Mouse (Mus musculus) lung, postnatal 36 days (tissue): ENCODE measurements around the gene Vgll4.
A peak's percentile ranks its signal among the peaks of the same experiment; 100 is the strongest.

ENCODE experiments used
- DNase-seq: peaks from one replicate; pipeline ENCODE4 v3.0.0; 2022; ENCODE audit warnings: mixed read lengths

Vgll4 gene

DNA sequence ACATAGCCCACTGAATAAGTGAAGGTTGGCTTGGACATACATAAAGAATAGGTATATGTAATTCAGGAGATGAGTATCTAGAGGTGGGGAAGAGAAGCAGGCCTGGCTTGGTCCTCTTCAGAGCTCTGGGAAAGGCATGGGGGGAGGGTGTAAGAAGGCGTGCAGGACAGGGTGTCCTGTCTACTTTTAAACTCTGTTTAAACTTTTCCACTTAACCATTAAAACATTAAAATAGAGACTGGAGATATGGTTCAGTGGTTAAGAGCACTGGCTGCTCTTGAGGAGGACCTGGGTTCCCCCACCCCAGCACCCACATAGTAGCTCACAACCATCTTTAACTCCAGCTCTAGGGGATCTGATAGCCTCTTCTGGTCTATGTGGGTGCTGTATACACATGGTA, 3.2 kb upstream of the Vgll4 start:
- no peak for DNase-seq

DNA sequence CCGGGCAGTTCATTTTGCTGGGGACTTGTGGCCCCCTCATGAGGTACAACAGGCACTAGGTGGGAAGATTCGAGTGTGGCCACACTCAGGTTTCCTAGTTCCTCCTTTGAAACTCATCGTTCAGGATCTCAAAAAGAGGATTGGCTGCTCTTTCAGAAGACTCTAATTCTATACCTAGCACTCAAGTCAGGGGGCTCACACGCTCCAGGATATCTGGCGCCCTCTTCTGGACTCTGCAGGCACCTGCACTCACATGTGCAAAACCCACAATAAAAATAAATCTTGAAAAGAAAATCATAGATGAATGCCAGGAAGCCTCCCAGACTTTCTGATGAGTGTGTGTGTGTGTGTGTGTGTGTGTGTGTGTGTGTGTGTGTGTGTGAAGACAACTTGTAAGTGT, 1.1 kb upstream of the Vgll4 start:
- DNase-seq, result no peak

DNA sequence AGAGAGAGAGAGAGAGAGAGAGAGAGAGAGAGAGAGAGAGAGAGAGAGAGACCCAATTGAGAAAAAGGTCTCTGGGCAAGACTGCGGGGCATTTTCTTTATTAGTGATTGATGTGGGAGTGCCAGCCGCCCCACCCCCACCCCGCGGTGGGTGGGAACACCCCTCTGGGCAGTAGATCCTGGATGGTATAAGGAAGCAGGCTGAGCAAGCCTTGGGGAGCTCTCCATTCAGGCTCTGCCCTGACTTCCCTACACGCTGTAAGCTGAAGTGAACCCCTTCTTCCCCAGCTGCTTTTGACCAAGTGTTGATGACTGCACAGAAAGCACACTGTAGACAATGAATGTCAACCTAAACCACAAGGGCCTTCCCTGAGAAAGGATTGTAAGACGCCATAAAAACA, 592 bp upstream of the Vgll4 start:
- DNase-seq, result no peak

DNA sequence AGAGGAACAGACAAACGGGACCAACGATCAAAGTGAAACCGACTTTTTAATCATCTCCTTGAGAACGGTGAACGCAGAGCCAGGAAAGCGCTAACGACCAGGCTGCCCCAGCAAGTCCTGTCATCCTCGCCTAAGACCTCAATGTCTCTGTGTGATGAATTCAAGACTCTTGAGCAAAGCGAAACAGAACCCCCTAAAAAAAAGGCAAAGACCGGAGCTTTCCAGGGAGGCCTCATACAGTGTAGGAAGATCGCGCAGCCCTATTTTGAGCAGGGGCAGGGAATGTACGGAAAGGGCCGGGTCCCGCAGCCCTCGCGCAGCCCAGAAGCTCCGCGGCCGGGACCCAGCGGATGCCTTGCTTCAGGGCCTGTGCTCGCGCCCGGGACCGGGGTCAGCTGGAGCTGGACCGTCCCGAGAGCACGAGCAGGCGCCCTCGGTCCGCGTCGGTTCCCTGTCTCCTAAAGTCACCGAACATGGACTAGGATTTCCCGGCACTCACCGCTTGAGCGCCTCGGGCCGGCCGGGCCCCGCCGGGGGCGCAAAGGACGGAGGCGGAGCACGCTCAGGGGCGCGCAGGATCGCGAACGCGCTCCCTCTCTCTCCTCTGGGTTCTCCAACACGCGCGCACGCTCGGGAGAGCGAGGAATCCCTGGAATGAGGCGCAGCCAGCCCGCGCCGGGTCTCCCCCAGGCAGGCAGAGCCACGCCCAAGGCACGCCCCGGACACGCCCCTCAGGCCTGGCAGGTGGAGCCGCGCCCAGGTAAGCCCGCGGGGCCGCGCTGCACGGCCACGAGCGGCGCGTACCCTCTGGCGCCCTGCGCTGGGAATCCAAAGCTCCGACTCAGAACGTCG, 1.2 kb downstream of the Vgll4 start:
- DNase-seq, result peak; percentile 95

DNA sequence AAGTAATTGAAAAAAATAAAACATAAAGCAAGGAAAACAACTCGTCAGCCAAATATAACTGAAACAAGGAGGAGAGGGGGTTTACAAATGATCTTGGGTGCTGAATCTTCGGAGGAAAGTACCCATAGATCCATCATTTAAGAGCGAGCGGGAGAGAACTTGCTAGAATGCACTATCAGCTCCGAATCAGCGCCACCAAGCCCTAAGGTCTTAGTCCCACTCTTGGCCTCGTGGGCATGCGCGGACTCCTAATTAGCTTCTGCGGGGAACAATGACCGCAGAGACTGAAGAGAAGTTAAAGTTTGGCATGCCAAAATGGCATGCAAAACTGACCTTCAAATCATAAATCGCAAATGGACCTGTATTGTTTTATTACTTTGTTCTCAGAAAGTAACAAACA, 2.2 kb downstream of the Vgll4 start:
- no peak for DNase-seq

DNA sequence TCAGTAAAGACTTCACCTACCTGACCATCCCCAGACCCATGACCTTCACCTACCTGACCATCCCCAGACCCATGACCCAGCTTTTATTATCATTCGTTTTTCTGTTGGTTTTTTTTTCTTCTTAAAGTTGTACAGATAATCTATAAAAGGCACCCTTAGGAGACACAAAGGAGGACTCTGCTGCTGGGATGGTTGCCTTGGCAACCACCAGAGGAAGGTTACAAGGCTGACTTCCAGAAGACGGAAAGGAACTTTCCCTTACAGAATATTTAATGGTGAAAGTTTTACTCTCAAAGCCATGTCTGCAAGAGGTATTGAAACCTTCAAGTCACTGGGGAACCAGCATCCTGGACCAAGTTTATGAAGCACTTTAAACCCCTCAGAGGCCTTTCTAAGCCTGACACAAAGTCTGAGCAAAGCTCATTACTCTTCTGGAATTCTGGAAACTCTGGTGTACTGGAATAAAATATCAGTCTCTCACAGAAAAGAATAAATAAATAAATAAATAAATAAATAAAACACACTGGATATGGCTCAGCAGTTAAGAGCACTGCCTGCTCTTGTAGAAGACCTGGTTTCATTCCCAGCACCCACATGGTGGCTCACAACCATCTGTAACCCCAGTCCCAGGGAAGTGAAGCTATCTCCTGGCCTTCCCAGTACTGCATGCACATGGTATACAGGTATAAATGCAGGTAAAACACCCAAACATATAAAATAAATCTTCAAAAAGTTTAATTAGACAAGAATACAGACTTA, 3.2 kb downstream of the Vgll4 start:
- no peak for DNase-seq

DNA sequence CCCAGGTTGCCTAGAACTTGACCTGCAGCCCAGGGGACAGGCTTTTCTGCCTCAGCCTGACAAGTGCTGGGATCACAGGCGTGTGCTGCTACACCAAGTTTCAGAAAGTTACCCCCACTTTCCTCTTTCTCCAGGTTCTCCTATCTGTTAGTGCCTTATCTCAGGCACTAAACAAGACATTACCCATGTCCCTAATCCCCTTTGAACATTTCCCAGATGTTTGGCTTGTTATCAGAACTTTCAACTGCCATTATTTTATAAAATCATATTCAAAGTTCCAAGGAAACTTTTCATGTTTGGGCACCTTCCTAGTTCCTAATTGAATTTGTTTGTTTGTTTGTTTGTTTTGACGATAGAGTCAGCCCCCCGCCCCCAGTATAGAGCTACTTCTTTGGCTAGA, 4.0 kb downstream of the Vgll4 start:
- no peak for DNase-seq

DNA sequence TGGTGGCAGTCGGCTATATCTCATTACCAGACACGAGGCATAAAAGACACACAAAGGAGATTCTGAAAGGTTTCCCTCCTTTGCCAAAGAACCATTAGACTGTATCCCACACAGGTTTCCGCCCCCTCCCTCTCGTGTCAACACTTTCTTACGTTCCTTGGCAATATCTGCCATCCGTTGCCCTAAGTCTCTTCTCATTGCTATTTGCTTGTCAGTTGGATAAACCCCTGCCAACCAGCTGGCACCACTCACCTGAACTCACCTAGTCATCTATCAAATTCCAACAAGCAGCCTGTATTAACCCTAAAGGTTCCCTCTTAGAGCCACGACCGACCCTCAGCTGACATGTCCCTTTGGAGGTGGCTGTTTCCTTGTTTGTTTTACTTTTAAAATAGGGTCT, 4.4 kb downstream of the Vgll4 start:
- DNase-seq, result no peak

DNA sequence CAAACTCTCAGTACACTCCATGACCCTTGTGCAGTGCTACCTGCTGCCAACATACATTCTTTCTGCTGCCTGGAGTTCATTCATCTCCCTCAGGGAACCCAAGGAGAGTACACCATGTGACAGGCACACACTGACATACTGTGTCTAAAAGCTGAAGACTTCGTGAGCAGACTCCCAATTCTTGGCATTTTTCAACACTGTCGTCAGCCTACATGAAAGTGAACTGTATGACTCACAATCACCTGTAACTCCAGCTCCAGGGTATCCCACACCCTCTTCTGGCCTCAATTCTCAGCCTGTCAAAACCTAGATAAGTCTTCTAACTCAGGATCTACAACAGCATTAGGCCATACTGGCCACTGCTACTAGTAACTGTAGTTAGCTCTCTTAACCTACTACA, 5.6 kb downstream of the Vgll4 start:
- DNase-seq, result peak; percentile 12

DNA sequence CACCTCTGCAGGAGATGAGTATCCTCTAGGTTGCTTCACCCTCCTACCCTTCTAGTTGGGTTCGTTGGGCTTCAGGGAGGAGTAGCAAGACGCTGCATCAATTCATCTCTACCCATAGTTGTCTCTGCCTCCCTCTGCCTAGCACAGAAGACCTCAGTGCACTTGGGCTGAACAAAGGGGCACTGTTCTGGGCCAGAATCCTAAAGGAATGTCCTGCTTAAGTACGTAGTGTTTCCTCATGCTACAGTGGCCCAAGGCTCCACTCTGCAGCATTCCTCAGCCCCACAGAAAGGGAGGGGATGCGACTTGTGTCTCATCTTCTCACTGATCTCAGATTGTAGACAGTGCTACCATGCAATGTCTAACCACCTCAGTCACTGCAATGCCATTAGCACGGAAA, 6.2 kb downstream of the Vgll4 start:
- no peak for DNase-seq

DNA sequence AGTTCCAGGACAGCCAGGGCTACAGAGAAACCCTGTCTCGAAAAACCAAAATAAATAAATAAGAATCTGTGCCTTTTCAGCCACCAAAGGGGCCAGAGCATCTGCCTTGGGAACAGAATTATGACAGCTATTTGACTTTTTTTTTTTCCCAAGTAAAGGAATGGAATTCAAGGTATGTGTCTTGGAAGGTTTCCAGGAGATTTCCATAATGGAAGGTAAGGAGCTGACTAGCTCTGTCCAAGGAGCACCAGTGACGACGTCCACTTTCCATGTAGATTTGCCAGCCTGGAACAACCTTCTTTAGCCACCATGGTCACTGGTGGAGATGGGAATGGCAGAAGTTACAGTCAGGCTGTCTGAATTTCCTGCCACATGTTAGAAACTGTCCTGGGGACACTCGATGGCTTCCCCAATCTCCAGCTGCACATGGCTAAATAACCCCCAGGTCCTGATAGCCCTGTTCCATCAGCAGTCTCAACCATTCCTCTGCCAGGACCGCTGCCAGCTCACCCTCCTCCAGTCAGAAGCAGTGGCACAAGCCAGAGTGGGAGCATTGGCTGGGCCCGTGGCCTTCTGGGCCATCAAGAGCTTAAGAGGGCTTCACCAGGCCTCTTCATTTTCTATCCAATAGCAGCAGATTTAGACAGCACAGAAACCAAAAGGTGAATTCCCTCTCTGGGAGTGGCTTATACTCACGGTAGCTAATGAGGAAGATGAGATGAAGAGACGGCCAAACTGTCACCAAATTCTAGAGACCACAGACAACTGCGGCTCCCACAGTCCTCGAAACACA, 8.3 kb downstream of the Vgll4 start:
- DNase-seq, result peak; percentile 75

DNA sequence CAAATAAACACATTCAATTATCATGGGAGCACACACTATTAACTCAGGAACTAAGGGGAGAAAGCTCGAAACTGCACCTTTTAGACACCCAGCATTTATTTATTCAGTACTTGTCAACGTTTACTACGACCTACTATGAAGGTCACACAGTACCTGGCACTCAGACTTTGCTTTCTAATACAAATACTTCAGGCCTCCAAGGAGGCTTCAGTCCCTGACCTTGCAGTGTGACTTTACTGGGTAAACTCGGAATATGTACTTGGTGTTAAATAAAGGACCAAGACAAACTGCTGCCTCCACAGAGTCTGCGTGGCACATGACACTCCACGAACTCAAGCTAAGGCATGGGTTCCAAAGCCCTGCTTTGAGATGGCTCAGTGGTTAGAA, 10.8 kb downstream of the Vgll4 start:
- peak; percentile 74 for DNase-seq

DNA sequence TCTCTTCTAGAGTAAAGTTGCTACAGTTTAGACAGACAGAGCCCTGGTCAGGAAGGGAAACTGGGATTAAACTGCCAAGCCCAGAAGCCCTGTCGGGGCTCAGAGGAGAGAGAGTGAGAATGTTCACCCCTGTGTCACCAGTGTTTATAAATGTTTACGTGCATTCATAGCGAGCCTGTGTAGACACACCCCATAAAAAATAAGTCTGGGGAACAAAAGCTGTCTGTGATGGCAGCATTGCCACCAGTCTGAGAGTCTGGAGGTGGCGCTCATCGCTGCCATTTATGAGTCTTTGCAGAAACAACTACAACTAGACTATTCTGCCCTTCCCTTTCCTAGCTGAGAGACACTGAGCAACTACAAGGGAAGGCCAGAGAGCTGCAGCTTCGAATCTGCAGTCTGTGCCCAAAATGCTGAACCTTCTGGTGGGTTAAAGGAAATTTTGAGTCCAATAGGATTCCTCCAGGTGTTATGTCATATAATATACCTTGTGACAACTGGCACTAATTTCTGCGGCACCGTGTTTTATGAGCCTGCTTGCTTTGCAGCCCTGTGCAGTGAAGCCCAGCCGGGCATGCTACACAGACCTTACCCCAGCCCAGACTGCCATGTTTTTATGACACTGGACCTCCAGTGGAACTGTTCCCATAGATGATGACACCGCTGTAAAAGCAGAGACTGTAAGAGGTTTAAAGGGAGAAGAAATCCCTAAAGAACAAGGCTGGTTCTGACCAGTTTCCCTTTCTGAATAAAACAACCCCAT, 11.4 kb downstream of the Vgll4 start:
- DNase-seq, result no peak

DNA sequence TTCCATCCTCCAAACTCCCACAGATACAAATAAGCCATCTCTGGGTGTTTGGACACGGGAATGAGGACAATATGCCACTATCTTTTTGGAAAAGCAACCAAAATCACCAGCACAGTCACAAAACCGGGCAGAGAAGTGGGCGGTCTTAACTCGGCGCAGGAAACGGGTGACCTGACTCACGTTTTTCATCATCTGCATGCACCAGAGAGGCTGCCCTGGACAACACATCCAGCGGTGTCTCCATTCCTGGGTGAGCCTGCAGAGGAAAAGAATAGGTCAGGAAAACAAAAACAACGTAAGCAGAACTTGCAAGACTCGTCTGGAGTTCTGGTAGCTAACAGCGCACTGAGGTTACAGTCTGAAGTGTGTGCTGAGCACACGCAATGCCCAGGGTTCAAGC, 12.0 kb downstream of the Vgll4 start:
- DNase-seq, result no peak

DNA sequence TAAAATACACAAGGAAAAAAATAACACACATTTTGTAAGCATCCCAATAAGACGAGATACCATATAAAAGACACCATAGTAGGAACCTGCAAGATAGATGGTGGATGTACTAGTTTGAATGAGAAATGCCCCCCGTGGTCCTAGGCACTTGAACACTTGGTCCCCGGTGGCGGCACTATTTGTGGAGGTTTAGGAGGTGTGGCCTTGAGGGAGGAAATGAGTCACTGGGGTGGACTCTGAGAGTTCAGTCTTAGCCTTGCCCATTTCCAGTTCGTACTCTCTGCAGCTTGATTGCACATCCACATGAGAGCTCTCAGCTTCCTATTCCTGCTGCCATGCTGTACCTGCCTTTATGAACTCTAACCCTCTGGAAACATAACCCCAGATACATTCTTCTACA, 15.3 kb downstream of the Vgll4 start:
- DNase-seq, result no peak

DNA sequence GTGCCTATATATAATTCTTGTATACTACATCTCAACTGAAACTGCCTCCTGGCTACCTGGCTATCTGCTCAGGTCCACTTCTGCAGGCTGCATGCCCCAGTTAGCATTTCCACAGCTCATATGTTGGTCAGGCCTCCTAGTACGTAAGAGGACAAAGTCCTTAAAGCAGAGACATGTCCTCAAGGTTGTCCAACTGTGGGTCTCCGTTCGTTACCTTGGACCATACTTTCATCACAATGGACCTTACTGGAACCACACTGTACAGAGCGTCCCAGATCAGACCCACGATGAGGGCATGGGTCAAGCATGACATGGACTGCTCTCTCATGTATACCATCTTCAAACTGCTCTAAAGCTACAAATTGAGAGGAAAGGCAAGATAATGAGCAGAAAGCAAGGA, 16.2 kb downstream of the Vgll4 start:
- DNase-seq, result no peak

DNA sequence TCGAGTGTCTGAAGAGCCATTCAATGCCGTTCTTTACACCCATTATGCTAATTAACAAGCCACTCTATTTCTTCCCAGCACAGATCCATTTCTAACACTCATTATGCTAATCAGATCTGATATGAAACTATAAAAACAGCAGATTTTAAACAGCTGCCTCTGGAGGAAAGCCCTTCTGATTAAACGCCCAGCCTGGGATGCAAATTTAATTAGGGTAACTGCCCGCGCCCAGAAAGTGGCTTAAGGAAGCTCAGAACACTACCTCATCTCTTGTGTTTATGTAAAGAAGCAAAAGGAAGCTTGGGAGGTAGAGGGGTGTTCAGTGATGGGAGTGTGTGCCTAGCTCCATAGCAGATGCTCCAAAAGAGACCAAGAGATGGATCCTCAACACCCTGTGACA, 17.4 kb downstream of the Vgll4 start:
- no peak for DNase-seq

DNA sequence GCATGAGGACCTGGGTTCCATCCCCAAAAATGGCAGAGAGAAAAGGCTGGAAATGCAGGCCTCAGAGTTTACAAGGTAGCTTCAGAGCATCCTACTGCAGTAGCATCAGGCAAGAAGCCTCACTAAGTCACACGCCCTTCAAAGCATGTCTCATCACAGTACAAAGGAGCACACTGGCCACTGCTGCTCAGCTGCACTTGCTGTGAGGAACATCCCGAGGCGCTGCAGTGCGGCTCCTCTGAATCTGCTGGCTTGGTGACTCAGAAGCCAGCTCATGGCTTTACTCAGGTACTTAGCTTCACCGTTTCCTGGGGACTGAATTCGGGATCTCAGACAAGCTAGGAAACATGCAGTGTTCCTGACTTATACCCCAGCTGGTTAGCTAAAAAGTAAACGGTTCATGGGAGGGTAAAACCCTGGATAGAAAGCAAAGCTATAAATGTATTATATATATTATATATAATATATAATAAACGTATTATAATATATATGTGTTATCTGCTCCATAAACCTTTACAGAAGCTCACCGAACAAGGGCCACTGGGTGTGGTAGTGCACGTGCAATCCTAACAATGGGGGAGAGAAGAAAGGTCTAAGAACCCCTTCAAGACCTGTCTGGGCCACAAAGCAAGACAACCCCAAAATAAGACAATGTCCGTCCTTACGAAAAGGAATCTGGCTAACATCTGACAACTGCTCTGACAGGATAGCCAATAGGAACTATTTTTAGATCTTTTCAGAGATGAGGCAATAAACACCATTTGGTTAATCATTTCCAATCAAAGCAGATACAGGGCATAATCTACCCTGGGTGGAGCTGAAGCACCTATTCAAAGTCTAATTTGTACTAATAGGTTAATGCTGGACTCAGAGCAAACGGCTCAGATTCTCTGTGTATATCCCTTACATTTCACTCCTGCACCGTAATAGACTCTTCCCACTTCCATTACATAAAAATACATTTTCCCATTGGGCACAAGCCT, 25.0 kb downstream of the Vgll4 start:
- no peak for DNase-seq

DNA sequence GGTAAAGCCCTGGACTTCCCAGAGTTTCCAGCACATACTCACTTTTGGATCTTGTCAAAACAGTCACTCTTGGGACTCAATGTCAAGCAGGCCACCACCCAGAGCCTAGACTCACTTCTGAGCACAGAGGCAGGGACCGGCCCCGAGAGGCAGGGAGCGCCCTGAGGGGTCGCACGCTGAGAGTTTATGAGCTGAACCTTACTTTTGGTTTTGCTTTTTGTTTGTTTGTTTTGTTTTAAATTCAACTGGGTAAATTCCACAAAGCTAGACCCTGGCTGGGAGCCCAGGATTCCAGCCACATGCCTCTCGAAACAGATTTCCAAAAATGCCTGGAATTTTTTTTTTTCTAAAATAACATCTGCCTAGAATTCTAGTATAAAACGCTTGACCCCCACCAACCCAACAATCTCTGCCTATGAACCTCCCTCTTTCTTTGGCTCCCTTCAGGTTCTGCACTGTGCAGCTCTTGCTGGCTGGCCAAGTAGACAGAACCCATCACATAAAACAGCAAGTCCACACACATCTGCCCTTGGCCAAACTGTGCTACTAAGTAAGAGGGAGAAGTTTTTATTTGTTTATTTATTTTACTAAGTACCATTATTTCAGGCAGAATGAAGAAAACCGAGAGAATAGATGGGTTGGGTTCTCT, 28.5 kb downstream of the Vgll4 start:
- peak; percentile 56 for DNase-seq

DNA sequence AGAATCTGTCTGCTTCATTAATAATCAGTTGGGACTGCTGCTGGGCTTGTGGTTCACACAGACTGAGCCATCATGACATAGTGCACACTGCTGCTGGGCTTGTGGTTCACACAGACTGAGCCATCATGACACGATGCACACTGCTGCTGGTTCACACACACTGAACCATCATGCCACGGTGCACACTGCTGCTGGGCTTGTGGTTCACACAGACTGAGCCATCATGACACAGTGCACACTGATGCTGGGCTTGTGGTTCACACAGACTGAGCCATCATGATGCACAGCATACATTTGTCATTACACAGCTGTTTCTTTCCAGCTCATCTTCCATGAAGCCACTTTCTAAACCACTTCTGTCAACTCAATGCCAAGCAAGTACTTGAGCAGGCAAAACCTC, 30.1 kb downstream of the Vgll4 start:
- DNase-seq, result no peak

DNA sequence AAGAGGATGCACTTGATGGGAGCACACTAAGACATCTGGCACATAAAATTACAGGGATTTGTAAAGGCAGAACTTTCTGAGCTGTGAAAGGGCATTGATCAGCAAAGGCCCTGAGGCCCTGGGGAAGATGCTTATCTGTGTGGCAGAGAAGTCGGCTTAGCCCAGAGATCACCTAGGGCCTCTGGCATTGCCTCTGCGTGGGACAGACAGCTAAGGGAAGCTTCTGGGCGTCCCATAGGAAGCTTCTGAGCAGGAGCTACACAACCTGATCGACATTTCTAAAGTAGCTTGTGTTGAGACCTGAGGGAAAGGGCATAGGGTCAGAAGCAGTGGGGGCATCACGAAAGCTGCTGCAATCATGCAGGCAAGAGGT, 32.9 kb downstream of the Vgll4 start:
- DNase-seq, result no peak
